Mouse (Mus musculus) heart, embryonic 11.5 days (tissue): ENCODE measurements around the gene Rbm20. TPM values are rescaled to one million over a fixed set of nuclear protein-coding genes. Genes with fewer than 3 reads are reported as not detected.

Source experiments
- ATAC-seq: fragments of 200-750 bp; cut with Nextera tagmentation; replicated peaks from 2 replicates; pipeline ENCODE4 v1.8.0; 2017; ENCODE audit warnings: moderate library complexity; ENCODE audit not compliant: insufficient number of reproducible peaks, low FRiP score, low TSS enrichment
- H3K27ac ChIP-seq: fragments of 300-500 bp; sonication (generic); 2 replicates; pipeline ENCODE4 v1.5.1; 2014; ENCODE audit warnings: mild to moderate bottlenecking, low read depth, low read length
- H3K27me3 ChIP-seq: fragments of 300-500 bp; sonication (generic); 2 replicates; pipeline ENCODE4 v1.6.1; 2014; ENCODE audit warnings: mild to moderate bottlenecking, low read length, mixed read lengths; ENCODE audit not compliant: control insufficient read depth, insufficient read depth
- H3K36me3 ChIP-seq: fragments of 300-500 bp; sonication (generic); 2 replicates; pipeline ENCODE4 v1.6.1; 2014; ENCODE audit warnings: mild to moderate bottlenecking, low read length, moderate library complexity, mixed read lengths; ENCODE audit not compliant: control insufficient read depth, insufficient read depth
- H3K4me1 ChIP-seq: fragments of 300-500 bp; sonication (generic); 2 replicates; pipeline ENCODE4 v1.6.1; 2014; ENCODE audit warnings: low read length; ENCODE audit not compliant: control insufficient read depth, insufficient read depth
- H3K4me2 ChIP-seq: fragments of 300-500 bp; sonication (generic); 2 replicates; pipeline ENCODE4 v1.6.1; 2014; ENCODE audit warnings: mild to moderate bottlenecking, moderate library complexity
- H3K4me3 ChIP-seq: fragments of 300-500 bp; sonication (generic); 2 replicates; pipeline ENCODE4 v1.5.1; 2014; ENCODE audit warnings: low read depth, low read length
- H3K9ac ChIP-seq: fragments of 300-500 bp; sonication (generic); 2 replicates; pipeline ENCODE4 v1.6.1; 2014; ENCODE audit warnings: mild to moderate bottlenecking, low read depth, low read length, moderate library complexity
- H3K9me3 ChIP-seq: fragments of 300-500 bp; sonication (generic); replicated peaks from 2 replicates; pipeline ENCODE4 v1.6.1; 2016; ENCODE audit warnings: low read length; ENCODE audit not compliant: control insufficient read depth
- WGBS: fragments of 180-500 bp; shearing (Covaris S2); extraction: QIAGEN DNeasy Blood & Tissue Kit; methylation state at CpG from one replicate; pipeline ENCODE4 v1.1.7; 2014; ENCODE audit not compliant: insufficient replicate concordance; 5-methylcytosine and 5-hydroxymethylcytosine counted together
- polyA plus RNA-seq: library from polyadenylated mRNA; unstranded; fragments of >200 nt; fragmentation: Nextera tagmentation; extraction: Ambion mirVana; gene quantifications from 2 replicates; pipeline ENCODE4 v1.2.1, GENCODE M21; 2014

The Rbm20 gene
- polyA plus RNA-seq, 1 experiment from 2014 or later: 25.0 TPM

GRCm38 (mm10) chr19:53699671-53700070, 22.6 kb downstream of the Rbm20 start:
- Histone ChIP-seq H3K4me2 (peak overlapping the region; percentile 2; the same call in 1 of the 2 replicates), H3K4me1 (peaks cover 45% of the 10 kb centered on the region), H3K36me3 (no peaks in the 10 kb centered on the region), H3K9ac (no peak overlapping the region), H3K27me3 (no peaks in the 10 kb centered on the region), H3K4me3 (no peak overlapping the region), H3K27ac (no peak overlapping the region), H3K9me3 (no peaks in the 10 kb centered on the region)
- 15% methylated on average over 7 of the region's 7 CpGs for WGBS
- ATAC-seq: no peak

DNA sequence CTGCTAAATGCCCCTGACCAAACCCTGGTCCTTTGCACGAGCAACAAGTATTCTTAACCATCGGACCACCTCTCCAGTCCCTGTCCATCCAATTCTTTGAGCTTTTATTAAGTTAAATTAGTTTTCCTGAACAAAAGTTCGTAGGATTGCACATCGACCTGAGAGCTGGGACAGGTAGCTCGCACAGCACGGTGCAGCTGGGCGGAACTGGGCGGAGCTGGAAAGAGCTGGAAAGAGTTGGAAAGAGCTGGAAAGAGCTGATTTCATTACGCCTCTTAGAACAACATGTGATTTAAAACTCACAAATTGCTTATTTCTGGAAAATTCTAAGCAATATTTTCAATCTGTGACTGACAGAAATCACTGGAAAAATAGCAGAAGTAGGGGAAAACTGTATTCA, 24.3 kb downstream of the Rbm20 start:
- no peak for ATAC-seq
- Histone ChIP-seq H3K9ac (no peak overlapping the region), H3K27ac (0 out of 2 replicates have a peak overlapping the region, but pooled peaks have one; percentile 2), H3K4me3 (no peak overlapping the region), H3K4me1 (peaks cover 37% of the 10 kb centered on the region), H3K27me3 (no peaks in the 10 kb centered on the region), H3K4me2 (no peak overlapping the region), H3K9me3 (no peaks in the 10 kb centered on the region), H3K36me3 (no peaks in the 10 kb centered on the region)
- 81% methylated on average over 9 of the region's 9 CpGs for WGBS

DNA sequence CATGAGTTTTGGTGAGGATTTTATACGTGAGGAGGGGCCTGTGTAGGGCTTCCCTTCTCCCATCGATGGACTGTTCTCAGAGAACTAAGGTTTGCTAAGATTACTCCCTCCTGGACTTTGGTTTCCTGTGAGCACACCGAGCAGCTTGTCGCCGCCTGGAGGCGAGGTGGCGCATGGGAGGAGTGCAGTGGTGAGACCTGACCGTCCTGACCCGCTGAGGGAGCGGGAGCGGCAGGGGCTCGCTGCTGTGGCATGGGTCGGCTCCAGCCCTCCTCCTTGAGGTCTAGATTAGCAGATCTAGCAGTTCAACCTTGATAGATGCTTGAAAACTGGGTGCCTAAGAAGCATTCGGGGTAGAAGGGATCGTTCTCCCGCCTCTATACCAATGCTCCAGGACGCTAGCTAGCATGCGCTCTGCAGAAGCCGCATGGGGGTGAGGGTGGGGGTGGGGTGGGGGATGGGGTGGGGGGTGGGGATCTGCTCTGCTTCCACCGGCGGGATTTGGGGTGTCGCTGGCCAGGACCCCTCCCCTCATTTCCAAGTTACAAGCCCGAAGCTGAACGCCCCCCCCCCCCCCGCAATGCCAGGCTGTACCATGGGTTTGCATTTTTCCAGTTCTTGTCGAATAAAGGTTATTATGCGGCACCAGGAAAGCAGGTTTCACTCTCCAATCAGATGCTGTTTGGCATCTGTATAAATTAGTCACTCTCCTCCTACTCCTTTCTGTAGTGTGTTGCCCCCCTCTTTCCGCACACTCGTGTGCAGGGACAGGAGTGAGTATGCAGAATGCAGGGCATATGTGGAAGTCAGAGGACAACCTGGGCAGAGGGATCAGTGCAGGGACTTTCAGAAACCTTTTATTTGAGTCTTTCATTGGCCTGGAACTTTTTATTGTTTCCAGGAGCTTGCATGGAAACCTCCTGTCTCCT, 28.1 kb downstream of the Rbm20 start:
- Histone ChIP-seq H3K9ac (peak overlapping the region; percentile 70), H3K27me3 (no peaks in the 10 kb centered on the region), H3K4me1 (peaks cover 23% of the 10 kb centered on the region), H3K27ac (peak overlapping the region; percentile 55; the same call in 1 of the 2 replicates), H3K4me3 (peak overlapping the region; percentile 35), H3K9me3 (no peaks in the 10 kb centered on the region), H3K4me2 (peak overlapping the region; percentile 73), H3K36me3 (no peaks in the 10 kb centered on the region)
- ATAC-seq: peak; percentile 69
- WGBS: 9% methylated on average over 28 of the region's 29 CpGs

GRCm38 (mm10) chr19:53708401-53708800, 31.3 kb downstream of the Rbm20 start:
- Histone ChIP-seq H3K4me2 (no peak overlapping the region), H3K9ac (no peak overlapping the region), H3K4me1 (peaks cover 42% of the 10 kb centered on the region), H3K36me3 (no peaks in the 10 kb centered on the region), H3K9me3 (no peaks in the 10 kb centered on the region), H3K27me3 (no peaks in the 10 kb centered on the region), H3K4me3 (no peak overlapping the region), H3K27ac (peak overlapping the region; percentile 75)
- ATAC-seq: no peak
- WGBS: 44% methylated on average over 11 of the region's 11 CpGs

GRCm38 (mm10) chr19:53710861-53711260, 33.8 kb downstream of the Rbm20 start:
- 19% methylated on average over 4 of the region's 4 CpGs for WGBS
- Histone ChIP-seq H3K27me3 (no peaks in the 10 kb centered on the region), H3K9me3 (no peaks in the 10 kb centered on the region; the same call in none of the 2 replicates), H3K9ac (no peak overlapping the region), H3K36me3 (no peaks in the 10 kb centered on the region), H3K4me3 (no peak overlapping the region), H3K4me2 (peak overlapping the region; percentile 0; the same call in 1 of the 2 replicates), H3K4me1 (peaks cover 42% of the 10 kb centered on the region), H3K27ac (peak overlapping the region; percentile 79)
- ATAC-seq: peak; percentile 55; the same call in 1 of the 2 replicates

DNA sequence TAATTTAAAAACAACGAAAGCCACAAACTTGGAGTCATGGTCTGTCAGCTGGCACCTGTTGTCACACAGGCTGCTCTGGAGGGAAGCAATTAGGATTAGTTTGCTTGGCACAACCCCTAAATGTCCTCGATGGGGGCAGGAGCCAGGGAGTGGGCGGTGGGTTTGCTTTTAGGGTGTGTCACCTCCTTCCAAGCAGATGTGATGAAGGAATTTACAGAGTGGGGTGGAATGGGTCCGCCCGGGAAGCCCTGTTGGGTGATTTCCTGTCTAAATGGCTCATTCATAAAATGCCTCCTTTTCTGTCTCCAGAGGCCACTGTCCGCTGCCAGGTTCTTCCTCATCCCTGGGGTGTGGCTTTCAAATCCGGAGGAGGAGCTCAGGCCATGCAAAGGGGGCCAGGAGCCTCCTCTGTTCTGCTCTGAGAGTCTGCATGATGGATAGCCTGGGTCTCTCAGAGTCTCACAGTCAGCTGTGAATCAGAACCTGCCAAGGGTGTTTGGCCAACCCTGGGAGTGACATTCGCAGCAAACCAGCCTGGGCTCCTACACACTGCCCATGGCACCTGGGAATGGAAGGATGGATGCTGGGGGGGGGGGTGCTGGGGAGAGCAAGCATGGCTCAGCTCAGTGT, 34.3 kb downstream of the Rbm20 start:
- Histone ChIP-seq H3K4me2 (peak overlapping the region; percentile 12), H3K9ac (0 out of 2 replicates have a peak overlapping the region, but pooled peaks have one; percentile 6), H3K36me3 (no peaks in the 10 kb centered on the region), H3K4me1 (peaks cover 43% of the 10 kb centered on the region), H3K27ac (peak overlapping the region; percentile 79), H3K27me3 (no peaks in the 10 kb centered on the region), H3K9me3 (no peaks in the 10 kb centered on the region; the same call in none of the 2 replicates), H3K4me3 (no peak overlapping the region)
- WGBS: 16% methylated on average over 8 of the region's 8 CpGs
- peak; percentile 50; the same call in 1 of the 2 replicates for ATAC-seq

- Histone ChIP-seq H3K9ac (0 out of 2 replicates have a peak overlapping the region, but pooled peaks have one; percentile 29), H3K36me3 (no peaks in the 10 kb centered on the region), H3K4me3 (no peak overlapping the region), H3K9me3 (no peaks in the 10 kb centered on the region; the same call in none of the 2 replicates), H3K27ac (peak overlapping the region; percentile 79), H3K4me2 (peak overlapping the region; percentile 1; the same call in 1 of the 2 replicates), H3K4me1 (peaks cover 53% of the 10 kb centered on the region), H3K27me3 (no peaks in the 10 kb centered on the region)
- ATAC-seq: no peak
- WGBS: 25% methylated on average over 7 of the region's 7 CpGs
Observed at GRCm38 (mm10) chr19:53712297-53713025, 35.4 kb downstream of the Rbm20 start.

DNA sequence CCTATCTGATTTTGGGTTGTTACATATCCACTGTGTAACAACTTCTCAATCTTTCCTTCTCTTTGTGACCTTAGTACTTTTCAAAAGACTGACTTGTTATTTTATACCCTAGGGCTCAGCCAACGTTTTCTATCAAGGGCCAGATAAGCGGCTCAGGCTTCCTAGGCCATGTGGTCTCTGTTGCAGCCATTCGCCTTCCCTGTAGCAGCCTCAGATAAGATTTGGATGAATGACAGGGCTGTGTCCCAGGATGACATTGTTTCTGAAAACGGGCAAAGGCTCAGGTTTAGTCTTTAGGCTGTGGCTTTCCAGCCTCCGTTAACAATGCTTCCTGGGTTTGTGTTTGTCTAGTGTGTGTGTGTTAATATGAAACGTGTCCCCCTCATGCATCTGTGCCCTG, 36.3 kb downstream of the Rbm20 start:
- H3K36me3 ChIP-seq: no peaks in the 10 kb centered on the region
- H3K4me3 ChIP-seq: no peak overlapping the region
- 22% methylated on average over 6 of the region's 6 CpGs for WGBS
- H3K4me1 ChIP-seq: peaks cover 59% of the 10 kb centered on the region
- H3K9me3 ChIP-seq: no peaks in the 10 kb centered on the region; the same call in none of the 2 replicates
- no peak overlapping the region for H3K4me2 ChIP-seq
- ATAC-seq: no peak
- H3K9ac ChIP-seq: no peak overlapping the region
- peak overlapping the region; percentile 79 for H3K27ac ChIP-seq
- H3K27me3 ChIP-seq: no peaks in the 10 kb centered on the region
